Mouse (Mus musculus) liver (tissue): ENCODE data around the gene Gm8281.
"Not testable (repeated sequence)": the region's sequence is repeated elsewhere in the genome, so short reads cannot be mapped to it uniquely, and the experiment has no call there.

Experiments
- DNase-seq: peaks from one replicate; pipeline ENCODE4 v3.0.0-alpha.2; 2020; ENCODE audit warnings: mixed read lengths

Gm8281 gene

GRCm38 (mm10) chr14:5070611-5071490 is at the start of gene Gm8281:
Gm8281 (plus strand) TSS chr14:5071040.
- peak; percentile 2 for DNase-seq

DNA sequence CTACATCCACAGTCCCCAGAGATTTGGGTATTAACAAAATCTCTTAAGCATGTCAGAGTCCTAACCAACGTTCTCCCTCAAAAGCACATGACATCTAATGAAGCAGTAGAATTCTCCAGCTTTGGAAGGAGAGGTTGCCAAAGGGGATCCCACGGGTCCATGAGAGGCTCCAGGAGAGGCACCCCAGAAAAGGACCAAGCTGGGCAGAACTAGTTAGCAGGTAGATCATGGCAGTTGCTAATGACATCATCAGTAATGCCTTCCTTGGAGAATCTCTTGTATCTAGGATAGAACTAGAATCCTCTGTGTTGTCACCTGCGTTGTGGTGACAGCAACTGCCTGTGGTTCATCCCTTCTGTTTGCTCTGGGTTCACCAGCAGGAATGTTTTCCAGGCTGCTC is 20.5 kb upstream of the Gm8281 start, which contains the start of gene 4930555G01Rik:
Gene 4930555G01Rik, plus strand, starts transcription at position 301 of the 400 bp plus-strand sequence.
- not testable (repeated sequence) for DNase-seq

- not testable (repeated sequence) for DNase-seq
Observed at GRCm38 (mm10) chr14:5131219-5131618, 60.4 kb downstream of the Gm8281 start, which contains the start of gene Gm8279. Gm8279 (plus strand) TSS chr14:5131519.
